Mouse (Mus musculus) left cerebral cortex, adult 9 months (tissue): ENCODE data around the gene Rab3a.
A peak's percentile ranks its signal among the peaks of the same experiment; 100 is the strongest.

Experiments
- DNase-seq, 2 experiments: peaks; one replicate each; pipeline ENCODE4 v3.0.0; 2022; ENCODE audit warnings: low spot score in 2 of 2

The Rab3a gene

GRCm38 (mm10) chr8:70742176-70742575 is 12.3 kb upstream of the Rab3a start:
- DNase-seq = no peak

DNA sequence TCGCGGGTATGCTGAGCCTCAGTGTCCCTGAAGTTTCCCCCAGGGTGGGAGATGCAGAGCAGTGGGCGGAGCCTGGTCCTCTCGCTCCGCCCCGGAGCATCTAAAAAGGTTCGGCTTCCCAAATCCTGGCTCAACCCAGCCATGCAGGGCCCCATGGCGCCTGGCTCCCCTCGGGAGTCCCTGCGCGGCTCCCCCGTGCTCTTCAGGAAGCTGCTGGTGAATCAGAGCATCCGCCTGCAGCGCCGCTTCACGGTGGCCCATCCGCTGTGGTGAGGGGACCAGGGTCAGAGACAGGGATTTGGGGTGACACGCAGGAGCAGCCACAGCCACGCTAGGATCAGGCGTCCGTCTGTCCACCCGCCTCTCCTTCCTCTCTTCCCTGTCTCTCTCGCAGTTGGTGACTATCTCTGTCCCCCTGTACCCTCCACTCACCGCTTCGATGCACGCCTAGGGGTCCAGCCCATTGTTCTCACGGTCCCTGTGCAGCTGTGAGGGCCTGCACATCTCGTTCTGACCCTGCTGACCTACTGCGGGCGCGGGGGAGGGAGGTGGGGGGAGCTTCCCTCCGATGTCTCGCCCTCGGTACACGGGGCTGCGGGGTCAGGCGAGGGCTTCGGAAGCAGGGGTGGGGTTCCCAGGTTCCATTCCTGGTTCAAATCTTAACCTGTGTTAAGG is 11.4 kb upstream of the Rab3a start:
- no peak for DNase-seq

DNA sequence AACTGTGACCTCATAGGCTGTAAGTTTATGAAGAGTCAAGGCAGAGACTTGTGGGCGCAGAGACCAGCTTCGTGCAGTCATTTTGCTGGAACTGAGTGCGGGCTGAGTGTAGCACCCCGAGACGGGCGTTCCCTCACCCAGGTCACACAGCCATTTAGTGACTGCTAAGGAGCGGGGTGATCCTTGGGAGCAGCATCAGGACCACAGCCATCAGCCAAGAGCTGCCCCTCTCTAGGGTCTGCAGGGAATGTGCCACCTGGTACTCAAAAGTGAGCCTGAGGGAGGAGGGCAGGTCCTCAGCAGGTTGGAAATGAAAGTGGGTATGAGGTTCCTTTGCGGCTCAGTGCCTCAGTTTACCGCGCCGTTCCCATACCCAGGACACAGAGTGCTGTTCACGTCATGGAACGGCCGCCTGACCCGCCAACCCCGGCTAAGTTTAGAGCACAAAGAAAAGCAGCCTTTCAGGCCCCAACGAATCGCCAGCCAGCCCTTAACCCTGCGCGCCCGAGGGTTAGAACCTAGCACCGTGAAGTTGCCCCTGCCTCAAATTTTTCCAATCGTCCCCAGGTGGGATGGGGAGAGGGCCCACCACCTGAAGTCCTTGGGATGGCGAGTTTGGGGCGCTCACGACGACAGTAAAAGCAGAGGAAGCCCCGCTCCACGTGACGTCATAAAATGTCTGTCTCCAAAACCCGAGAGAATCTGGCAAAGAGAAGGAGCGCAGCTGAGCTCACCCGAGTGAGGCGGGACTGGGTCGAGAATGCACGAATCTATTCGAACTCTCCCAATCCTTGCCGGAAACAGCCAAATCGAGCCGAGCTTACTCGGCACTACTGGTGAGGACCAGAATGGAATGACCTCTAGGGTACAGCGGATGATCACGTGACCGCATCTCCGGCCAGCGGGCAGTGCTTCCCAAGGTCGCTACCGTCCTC is 10.6 kb upstream of the Rab3a start:
- DNase-seq = peak in 1 of 2 experiments; percentile 60

DNA sequence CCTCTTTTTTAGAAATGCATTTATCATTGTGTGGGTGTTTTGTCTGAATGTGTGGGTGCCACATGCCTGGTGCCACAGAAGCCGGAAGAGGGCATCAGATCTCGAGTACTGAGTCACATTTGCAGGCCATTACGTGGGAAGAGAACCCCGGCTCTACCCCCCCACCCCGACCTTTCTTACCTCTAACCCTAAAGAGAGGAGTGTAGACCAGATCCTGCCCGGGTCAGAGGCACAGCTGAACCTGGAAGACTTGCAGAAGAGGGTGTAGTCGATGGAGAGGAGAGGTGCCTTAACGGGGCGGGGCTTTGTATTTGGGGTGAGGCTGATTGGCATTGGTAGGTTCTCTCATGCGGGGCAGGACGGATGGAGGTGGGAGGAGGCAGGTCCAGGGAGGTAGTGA is 9.7 kb upstream of the Rab3a start:
- no peak for DNase-seq

DNA sequence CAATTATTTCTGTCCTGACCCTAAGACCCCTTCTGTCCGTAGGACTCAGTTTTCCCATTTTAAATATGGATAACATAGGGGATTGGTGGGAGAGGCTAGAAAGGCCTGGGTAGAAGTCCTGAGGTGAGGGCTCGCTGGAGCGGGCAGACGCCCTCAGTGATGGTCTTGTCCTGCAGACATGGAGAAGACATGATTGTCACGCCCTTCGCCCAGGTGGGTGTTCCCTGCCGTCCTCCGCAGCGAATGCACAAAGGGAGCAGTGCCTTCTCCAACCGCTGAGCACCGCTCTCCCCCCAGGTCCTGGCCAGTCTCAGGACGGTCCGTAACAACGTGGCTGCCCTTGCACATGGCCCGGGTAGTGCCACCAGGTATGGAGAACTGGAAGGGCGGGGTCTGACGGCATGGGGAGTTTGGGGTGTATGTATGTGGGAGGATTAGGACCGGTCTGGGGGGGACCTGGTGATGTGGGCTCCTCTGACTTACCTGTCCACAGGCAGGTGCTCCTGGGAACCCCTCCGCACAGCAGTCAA is 8.7 kb upstream of the Rab3a start:
- DNase-seq = no peak

DNA sequence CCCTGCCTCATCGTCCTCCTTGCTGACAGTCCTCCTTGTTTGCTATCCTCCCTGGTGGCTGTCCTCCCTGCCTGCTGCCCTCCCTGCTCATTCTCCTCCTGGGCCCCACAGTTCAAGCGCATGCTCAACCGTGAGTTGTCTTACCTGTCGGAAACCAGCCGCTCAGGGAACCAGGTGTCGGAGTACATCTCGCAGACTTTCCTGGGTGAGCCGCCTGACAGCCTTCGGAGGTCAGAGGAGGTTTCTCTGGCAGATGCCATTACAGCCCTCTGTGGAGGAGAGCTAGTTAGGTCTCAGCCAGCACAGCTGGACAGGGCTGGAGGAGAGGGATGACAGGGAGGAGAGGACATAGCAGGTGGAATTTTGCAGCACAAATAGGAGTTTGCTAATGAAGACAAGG is 7.8 kb upstream of the Rab3a start:
- no peak for DNase-seq

GRCm38 (mm10) chr8:70747211-70747890 is 7.1 kb upstream of the Rab3a start:
- DNase-seq = no peak

DNA sequence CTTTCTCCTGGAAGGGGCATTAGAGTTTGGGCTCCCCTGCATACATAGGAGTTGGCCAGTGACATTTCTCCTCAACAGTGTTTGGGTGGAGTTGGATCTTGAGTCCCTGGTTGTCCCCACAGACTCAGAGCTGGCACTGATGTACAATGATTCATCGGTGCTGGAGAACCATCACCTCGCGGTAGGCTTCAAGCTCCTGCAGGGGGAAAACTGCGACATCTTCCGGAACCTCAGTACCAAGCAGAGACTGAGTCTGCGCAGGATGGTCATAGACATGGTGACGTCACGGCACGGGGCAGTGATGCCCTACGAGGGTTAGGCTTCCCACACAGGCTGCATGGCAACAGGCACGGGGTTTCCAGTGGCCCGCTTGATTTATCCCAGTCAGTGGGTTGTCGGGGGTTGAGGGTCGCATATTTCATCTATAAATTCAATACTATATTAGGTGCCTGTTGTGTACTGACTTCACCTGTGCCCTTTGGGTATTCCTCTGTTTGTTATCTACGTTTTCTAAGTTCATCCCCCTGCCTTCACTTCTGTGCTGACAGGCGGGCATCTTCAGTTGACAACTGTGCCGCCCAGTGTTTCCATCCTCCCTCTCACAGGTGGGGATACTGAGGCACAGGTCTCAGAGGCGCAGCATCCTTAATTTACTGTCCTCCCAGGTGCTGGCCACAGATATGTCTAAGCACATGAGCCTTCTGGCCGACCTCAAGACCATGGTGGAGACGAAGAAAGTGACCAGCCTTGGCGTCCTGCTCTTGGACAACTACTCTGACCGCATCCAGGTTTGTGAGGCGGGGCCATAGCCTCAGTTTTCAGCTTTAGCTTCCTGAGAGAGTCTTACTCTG is 6.0 kb upstream of the Rab3a start:
- no peak for DNase-seq

DNA sequence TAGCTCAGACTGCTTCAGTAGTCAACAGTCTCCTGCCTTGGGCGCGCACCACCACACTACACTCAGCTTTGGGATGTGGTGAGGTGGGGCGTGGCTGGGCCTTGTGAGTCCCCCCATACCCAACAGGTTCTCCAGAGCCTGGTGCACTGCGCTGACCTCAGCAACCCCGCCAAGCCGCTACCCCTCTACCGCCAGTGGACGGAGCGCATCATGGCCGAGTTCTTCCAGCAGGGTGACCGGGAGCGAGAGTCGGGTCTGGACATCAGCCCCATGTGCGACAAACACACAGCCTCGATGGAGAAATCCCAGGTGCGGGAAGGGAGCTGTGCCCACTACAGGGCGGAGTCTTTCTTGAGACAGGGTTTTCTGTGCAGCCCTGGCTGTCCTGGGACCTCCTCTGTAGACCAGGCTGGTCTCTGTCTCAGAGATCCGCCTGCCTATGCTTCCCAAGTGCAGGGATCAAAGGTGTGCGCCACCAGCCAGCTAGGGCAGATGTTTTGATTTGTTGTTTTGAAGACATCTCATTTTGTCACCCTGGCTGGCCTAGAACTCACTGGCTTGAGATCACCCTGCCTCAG is 5.3 kb upstream of the Rab3a start:
- peak in 1 of 2 experiments; percentile 2 for DNase-seq

DNA sequence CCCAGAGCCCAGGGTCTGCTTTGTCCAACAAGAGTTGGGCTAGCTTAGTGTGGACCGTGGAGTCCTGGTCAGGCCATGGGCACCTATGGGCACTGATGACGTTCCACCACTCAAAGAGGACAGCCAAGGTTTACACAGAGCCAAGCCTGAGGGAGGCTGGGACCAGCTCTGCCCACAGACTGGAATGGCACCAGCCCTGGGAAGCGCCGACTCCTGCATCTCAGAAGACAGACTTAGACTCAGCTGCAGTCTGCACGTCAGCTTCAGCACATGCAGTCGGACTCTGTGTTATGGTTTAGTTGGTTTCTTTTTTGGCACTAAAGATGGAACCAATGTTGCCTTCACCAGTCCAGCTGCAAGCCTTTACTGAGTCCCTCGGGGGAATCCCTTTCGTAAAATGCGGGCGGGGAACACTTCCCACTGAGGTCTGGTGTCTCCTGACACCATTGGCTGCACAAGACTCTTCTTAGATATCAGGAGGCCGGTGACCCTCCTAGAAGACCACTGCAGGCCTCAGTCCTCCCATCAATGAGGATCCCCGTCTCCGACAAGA is 4.3 kb upstream of the Rab3a start:
- DNase-seq = peak; percentile 15 to 39

- peak; percentile 40 to 86 for DNase-seq
These were observed 2.3 kb upstream of the Rab3a start for GRCm38 (mm10) chr8:70752000-70752764.

DNA sequence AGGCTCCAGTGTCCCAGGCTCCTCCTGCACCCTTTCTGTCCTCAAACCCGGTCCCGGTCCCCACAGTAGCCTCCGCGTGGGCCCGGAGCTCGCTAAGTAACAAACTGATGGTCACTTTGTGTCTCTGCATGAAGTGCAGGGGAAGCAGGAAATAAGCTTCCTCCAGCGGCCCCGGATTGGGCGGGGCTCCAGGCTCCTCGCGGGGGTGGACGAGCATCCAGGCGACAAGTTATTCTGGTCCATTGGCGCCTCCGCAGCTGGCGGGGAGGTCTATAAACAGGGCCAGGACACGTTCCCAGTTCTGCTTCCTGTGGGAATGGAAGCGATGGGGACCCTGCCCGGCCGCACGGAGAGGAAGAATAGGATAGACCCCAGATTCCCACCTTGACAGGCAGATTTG is 1.3 kb upstream of the Rab3a start:
- peak; percentile 49 to 90 for DNase-seq

DNA sequence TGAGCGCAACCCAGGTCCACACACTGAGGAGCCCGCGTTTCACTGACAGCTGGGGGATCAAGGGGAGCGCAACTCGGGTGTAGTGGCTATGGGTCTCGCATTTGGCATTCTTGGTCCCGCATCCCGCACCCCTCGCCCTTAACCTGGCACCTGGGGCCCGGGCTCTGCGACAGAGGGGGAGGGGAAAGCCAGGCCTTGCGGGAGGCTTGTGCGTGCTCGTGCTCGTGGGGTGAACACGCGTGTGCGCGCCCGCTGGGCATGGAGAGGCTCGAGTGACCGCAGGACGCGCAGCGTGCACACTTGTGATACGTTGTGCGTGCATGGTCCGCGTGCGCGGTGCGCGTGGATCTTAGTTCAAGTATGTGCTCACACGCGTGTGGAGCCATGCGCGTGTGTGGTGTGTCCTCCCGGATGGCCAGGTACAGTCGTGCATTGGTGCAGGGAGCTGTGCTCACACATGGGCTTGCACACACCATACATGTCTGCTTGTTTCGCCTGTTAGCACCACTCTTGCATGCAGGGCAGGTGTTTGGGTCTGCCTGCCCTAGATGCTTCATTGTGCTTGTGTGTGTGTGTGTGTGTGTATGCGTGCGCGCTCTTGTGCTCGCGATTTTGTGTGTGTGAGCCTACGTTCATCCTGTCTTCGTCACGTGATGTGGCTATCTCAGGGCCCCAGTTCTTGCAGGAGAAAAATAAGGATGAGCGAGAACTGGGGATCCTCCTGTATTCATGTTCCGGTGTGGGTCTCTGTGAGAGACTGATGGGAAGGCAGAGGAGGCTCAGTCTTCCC is 587 bp downstream of the Rab3a start:
- DNase-seq = peak; percentile 64 to 85

DNA sequence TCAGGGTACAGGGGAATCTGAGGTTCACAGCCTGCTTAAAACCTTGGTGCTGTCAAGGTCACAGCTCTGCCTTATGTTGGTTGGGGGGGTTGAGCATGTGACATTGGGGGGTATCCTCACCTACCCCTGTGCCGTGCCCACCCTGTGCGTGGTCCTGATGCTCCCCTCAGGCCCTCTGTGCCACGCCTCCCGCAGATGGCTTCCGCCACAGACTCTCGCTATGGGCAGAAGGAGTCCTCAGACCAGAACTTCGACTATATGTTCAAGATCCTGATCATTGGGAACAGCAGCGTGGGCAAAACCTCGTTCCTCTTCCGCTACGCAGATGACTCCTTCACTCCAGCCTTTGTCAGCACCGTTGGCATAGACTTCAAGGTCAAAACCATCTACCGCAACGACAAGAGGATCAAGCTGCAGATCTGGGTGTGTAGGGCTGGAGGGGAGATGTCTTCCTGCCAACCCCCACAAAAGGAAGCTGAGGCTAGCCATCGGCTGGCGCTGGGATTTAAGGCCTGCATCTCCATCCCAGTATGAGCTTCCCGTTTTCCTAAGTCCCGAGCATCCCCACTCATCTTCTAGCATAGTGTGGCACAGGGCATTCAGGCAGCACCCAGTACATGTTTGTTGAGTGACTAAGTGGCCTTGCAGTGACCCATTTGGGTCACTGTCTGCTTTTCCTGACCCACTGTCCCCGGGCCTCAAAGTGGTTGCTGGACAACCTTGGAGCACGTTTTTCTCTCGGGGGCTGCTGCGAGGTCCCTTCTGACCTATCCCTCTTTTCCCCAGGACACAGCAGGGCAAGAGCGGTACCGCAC is 1.4 kb downstream of the Rab3a start:
- peak; percentile 15 to 27 for DNase-seq

- peak in 1 of 2 experiments; percentile 10 for DNase-seq
These were observed 2.1 kb downstream of the Rab3a start for GRCm38 (mm10) chr8:70756476-70757040.

GRCm38 (mm10) chr8:70757523-70758307 is 3.2 kb downstream of the Rab3a start:
- DNase-seq = peak in 1 of 2 experiments; percentile 28

GRCm38 (mm10) chr8:70758308-70758615 is 3.8 kb downstream of the Rab3a start:
- peak in 1 of 2 experiments; percentile 13 for DNase-seq
